Mouse (Mus musculus): ENCODE data around the gene Plvap.

DNA sequence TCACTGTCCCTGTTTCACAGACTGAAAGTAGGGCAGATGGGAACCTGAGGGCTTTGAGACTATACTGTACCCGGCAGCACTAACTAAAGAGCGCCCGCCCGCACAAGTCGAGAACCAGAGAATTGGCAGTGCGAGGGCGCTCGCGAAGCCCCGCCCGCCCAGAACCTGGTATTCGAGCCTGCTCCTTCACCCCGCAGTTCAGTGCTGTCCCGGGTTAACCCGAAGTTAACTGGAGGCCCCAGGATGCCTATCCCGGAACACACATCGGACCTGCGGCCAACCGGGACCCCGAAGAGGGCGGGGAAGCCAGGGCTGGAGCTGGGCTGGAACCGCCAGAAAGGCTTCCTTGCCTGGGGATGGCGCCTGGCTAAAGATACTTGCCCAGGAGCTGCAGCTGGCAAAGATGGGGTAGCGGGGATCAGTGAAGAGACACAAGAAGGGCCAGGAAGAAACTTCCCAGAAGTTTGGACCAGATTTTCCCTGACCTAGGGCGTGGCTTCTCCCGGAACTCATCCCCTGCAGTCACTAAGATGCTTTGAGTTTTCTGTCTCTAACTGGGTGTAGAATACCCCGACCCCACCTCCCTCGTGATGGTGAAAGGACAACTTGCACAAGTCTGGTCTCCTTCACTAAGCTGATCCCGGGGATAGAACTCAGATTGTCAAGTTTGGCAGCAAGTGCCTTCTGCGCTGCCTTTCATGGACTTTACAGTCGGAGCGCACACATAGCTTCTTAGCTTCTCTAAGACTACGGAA, 23.7 kb downstream of the Plvap start, which contains the start of gene Gtpbp3:
- no peak for TF ChIP-seq TAL1 (IDR thresholded peaks at IDR 0.05; ENCODE audit: low read length)
- TF ChIP-seq TBP (IDR thresholded peaks at IDR 0.05; ENCODE audit: low read depth, low read length), result 0 out of 2 replicates have a peak, but pooled peaks have one; percentile 24
- TF ChIP-seq KAT2A (conservative IDR thresholded peaks at IDR 0.05; ENCODE audit: low read depth, low read length), result no peak
- TF ChIP-seq NELFE (IDR thresholded peaks at IDR 0.05; ENCODE audit: low read depth, low read length), result peak; percentile 45; the same call in 1 of the 2 replicates
- TF ChIP-seq CHD1 (IDR thresholded peaks at IDR 0.05; ENCODE audit: low read depth, low read length), result no peak
- peak; percentile 54 to 56; a peak in 2 of 4 replicates for TF ChIP-seq POLR2A (IDR thresholded peaks at IDR 0.05; ENCODE audit: control insufficient read depth in 1 of 2, insufficient read depth in 1 of 2, low read depth in 1 of 2, low read length in 2 of 2, poor library complexity in 1 of 2)
- no peak for TF ChIP-seq MAX (IDR thresholded peaks at IDR 0.05; ENCODE audit: low read length)
- TF ChIP-seq ETS1 (IDR thresholded peaks at IDR 0.05; ENCODE audit: low read depth, low read length), result no peak
- no peak for TF ChIP-seq EP300 (IDR thresholded peaks at IDR 0.05; ENCODE audit: low read depth in 1 of 2, low read length in 2 of 2)

Measured in MEL (cell line).